Mouse (Mus musculus): ENCODE measurements around the gene Vpreb3. TPM values are rescaled to one million over a fixed set of nuclear protein-coding genes. Genes with fewer than 3 reads are reported as not detected.

The Vpreb3 gene
- polyA plus RNA-seq, 1 experiment from 2014 or later: 0.92 TPM

- Histone ChIP-seq H3K4me2 (no peak overlapping the region), H3K9me3 (replicated peaks; ENCODE audit: control insufficient read depth, low read length) (no peaks in the 10 kb centered on the region), H3K4me1 (ENCODE audit: control insufficient read depth, insufficient read depth, low read length) (peaks cover 4% of the 10 kb centered on the region; the same call in 1 of the 2 replicates), H3K36me3 (ENCODE audit: control insufficient read depth, insufficient read depth, low read length) (peaks cover 39% of the 10 kb centered on the region), H3K27me3 (ENCODE audit: control insufficient read depth, insufficient read depth, low read length) (no peaks in the 10 kb centered on the region), H3K4me3 (ENCODE audit: low read depth, low read length) (no peak overlapping the region), H3K9ac (ENCODE audit: low read depth, low read length) (no peak overlapping the region), H3K27ac (ENCODE audit: low read depth, low read length) (no peak overlapping the region)
- no peak for ATAC-seq (replicated peaks; ENCODE audit: insufficient number of reproducible peaks, low FRiP score, low TSS enrichment)
- 89% methylated on average over 5 of the region's 5 CpGs for WGBS (ENCODE audit: insufficient replicate concordance)
These were observed 38.5 kb upstream of the Vpreb3 start for GRCm38 (mm10) chr10:75904391-75904790.

DNA sequence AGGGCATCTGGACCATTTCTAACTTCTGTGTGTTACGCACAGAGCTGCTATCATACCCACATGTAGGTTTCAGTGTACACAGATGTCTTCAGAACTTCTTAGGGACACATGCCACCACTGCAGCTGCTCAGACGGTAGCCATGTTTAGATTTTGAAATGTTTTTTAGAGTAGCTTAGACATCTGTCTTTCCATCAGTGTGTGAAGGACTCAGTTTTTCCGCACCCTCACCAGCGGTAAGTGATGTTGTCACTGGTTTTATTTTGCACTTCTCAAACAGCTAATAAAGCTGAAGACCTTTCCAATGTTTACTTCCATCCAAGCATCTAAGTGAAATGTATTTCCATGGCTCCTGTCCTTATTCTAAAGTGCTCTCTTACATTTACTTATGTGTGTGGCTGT is 36.0 kb upstream of the Vpreb3 start:
- H3K27me3 ChIP-seq (ENCODE audit: control insufficient read depth, insufficient read depth, low read length): no peaks in the 10 kb centered on the region
- 97% methylated on average over 4 of the region's 4 CpGs for whole genome bisulfite sequencing (ENCODE audit: insufficient replicate concordance)
- no peak overlapping the region for H3K4me3 ChIP-seq (ENCODE audit: low read depth, low read length)
- H3K9me3 ChIP-seq (replicated peaks; ENCODE audit: control insufficient read depth, low read length): no peaks in the 10 kb centered on the region
- H3K27ac ChIP-seq (ENCODE audit: low read depth, low read length): no peak overlapping the region
- no peaks in the 10 kb centered on the region for H3K4me1 ChIP-seq (ENCODE audit: control insufficient read depth, insufficient read depth, low read length)
- no peak overlapping the region for H3K9ac ChIP-seq (ENCODE audit: low read depth, low read length)
- peaks cover 54% of the 10 kb centered on the region for H3K36me3 ChIP-seq (ENCODE audit: control insufficient read depth, insufficient read depth, low read length)
- no peak for ATAC-seq (replicated peaks; ENCODE audit: insufficient number of reproducible peaks, low FRiP score, low TSS enrichment)
- no peak overlapping the region for H3K4me2 ChIP-seq

GRCm38 (mm10) chr10:75910698-75911097 is 32.2 kb upstream of the Vpreb3 start:
- no peak overlapping the region for H3K4me3 ChIP-seq (ENCODE audit: low read depth, low read length)
- H3K27ac ChIP-seq (ENCODE audit: low read depth, low read length): no peak overlapping the region
- peaks cover 51% of the 10 kb centered on the region for H3K36me3 ChIP-seq (ENCODE audit: control insufficient read depth, insufficient read depth, low read length)
- peaks cover 12% of the 10 kb centered on the region for H3K4me1 ChIP-seq (ENCODE audit: control insufficient read depth, insufficient read depth, low read length)
- 90% methylated on average over 2 of the region's 2 CpGs for WGBS (ENCODE audit: insufficient replicate concordance)
- ATAC-seq (replicated peaks; ENCODE audit: insufficient number of reproducible peaks, low FRiP score, low TSS enrichment): no peak
- H3K4me2 ChIP-seq: no peak overlapping the region
- no peaks in the 10 kb centered on the region for H3K27me3 ChIP-seq (ENCODE audit: control insufficient read depth, insufficient read depth, low read length)
- no peak overlapping the region for H3K9ac ChIP-seq (ENCODE audit: low read depth, low read length)
- H3K9me3 ChIP-seq (replicated peaks; ENCODE audit: control insufficient read depth, low read length): no peaks in the 10 kb centered on the region

GRCm38 (mm10) chr10:75913013-75913589 is 29.8 kb upstream of the Vpreb3 start:
- ATAC-seq (replicated peaks; ENCODE audit: insufficient number of reproducible peaks, low FRiP score, low TSS enrichment): no peak
- Histone ChIP-seq H3K4me2 (no peak overlapping the region), H3K4me3 (ENCODE audit: low read depth, low read length) (no peak overlapping the region), H3K4me1 (ENCODE audit: control insufficient read depth, insufficient read depth, low read length) (peaks cover 19% of the 10 kb centered on the region), H3K9ac (ENCODE audit: low read depth, low read length) (no peak overlapping the region), H3K27ac (ENCODE audit: low read depth, low read length) (no peak overlapping the region), H3K27me3 (ENCODE audit: control insufficient read depth, insufficient read depth, low read length) (no peaks in the 10 kb centered on the region), H3K9me3 (replicated peaks; ENCODE audit: control insufficient read depth, low read length) (no peaks in the 10 kb centered on the region), H3K36me3 (ENCODE audit: control insufficient read depth, insufficient read depth, low read length) (peaks cover 44% of the 10 kb centered on the region)
- WGBS (ENCODE audit: insufficient replicate concordance): 51% methylated on average over 6 of the region's 6 CpGs

DNA sequence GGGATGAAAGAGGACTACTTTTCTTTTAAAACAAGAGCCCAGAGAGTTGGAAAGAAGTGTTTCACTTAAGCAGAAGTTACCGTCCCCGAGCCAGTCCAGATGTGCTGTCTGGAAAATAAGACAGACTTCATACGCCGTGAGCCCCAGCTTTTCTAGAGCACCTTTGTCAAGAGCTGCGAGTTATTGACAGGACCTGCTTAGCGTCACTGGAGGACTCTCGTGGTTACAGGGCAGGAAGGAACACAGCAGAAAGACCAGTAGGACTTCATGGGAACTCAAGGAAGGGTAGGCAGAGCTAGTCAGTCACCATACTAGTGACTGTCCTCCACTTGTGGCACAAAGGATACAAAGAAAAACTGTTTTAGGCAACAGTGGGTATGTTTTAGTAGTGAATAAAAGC is 27.3 kb upstream of the Vpreb3 start:
- peak overlapping the region; percentile 35; the same call in 1 of the 2 replicates for H3K27ac ChIP-seq (ENCODE audit: low read depth, low read length)
- H3K4me1 ChIP-seq (ENCODE audit: control insufficient read depth, insufficient read depth, low read length): peaks cover 26% of the 10 kb centered on the region
- no peak for ATAC-seq (replicated peaks; ENCODE audit: insufficient number of reproducible peaks, low FRiP score, low TSS enrichment)
- no peaks in the 10 kb centered on the region for H3K9me3 ChIP-seq (replicated peaks; ENCODE audit: control insufficient read depth, low read length)
- no peaks in the 10 kb centered on the region for H3K27me3 ChIP-seq (ENCODE audit: control insufficient read depth, insufficient read depth, low read length)
- no peak overlapping the region for H3K4me2 ChIP-seq
- peaks cover 33% of the 10 kb centered on the region for H3K36me3 ChIP-seq (ENCODE audit: control insufficient read depth, insufficient read depth, low read length)
- 45% methylated on average over 7 of the region's 7 CpGs for WGBS (ENCODE audit: insufficient replicate concordance)
- H3K9ac ChIP-seq (ENCODE audit: low read depth, low read length): no peak overlapping the region
- H3K4me3 ChIP-seq (ENCODE audit: low read depth, low read length): no peak overlapping the region

- ATAC-seq (replicated peaks; ENCODE audit: insufficient number of reproducible peaks, low FRiP score, low TSS enrichment): no peak
These were observed 26.0 kb upstream of the Vpreb3 start for GRCm38 (mm10) chr10:75916840-75917239.

DNA sequence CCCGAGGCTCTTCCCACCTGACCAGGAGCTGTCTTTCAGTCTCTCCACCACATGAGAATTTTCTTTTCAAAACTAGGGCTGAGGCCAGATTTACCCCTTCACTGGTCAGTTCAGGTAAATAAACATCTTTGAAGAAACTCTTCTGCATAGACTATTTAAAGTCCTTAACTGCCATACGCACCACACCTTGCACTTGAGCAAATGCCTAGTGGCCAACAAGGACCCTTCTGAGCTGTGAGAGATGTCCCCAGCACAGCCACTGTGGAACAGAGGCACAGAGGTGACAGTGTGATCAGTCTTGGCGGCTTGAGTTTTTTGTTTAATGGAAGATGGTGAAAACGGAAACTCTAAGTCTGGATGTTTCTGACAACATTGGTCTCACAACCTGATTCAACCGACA is 23.8 kb upstream of the Vpreb3 start:
- Histone ChIP-seq H3K27ac (ENCODE audit: low read depth, low read length) (no peak overlapping the region), H3K36me3 (ENCODE audit: control insufficient read depth, insufficient read depth, low read length) (peaks cover 17% of the 10 kb centered on the region), H3K4me1 (ENCODE audit: control insufficient read depth, insufficient read depth, low read length) (peaks cover 22% of the 10 kb centered on the region)

More at GRCm38 (mm10) chr10:75916840-75917239, 26.0 kb upstream of the Vpreb3 start:
- H3K27ac ChIP-seq (ENCODE audit: low read depth, low read length): no peak overlapping the region
- no peak overlapping the region for H3K9ac ChIP-seq (ENCODE audit: low read depth, low read length)
- no peak overlapping the region for H3K4me2 ChIP-seq
- 82% methylated on average over 8 of the region's 8 CpGs for WGBS (ENCODE audit: insufficient replicate concordance)
- peaks cover 24% of the 10 kb centered on the region for H3K36me3 ChIP-seq (ENCODE audit: control insufficient read depth, insufficient read depth, low read length)
- H3K9me3 ChIP-seq (replicated peaks; ENCODE audit: control insufficient read depth, low read length): no peaks in the 10 kb centered on the region
- no peak overlapping the region for H3K4me3 ChIP-seq (ENCODE audit: low read depth, low read length)
- H3K4me1 ChIP-seq (ENCODE audit: control insufficient read depth, insufficient read depth, low read length): peaks cover 26% of the 10 kb centered on the region
- H3K27me3 ChIP-seq (ENCODE audit: control insufficient read depth, insufficient read depth, low read length): no peaks in the 10 kb centered on the region

DNA sequence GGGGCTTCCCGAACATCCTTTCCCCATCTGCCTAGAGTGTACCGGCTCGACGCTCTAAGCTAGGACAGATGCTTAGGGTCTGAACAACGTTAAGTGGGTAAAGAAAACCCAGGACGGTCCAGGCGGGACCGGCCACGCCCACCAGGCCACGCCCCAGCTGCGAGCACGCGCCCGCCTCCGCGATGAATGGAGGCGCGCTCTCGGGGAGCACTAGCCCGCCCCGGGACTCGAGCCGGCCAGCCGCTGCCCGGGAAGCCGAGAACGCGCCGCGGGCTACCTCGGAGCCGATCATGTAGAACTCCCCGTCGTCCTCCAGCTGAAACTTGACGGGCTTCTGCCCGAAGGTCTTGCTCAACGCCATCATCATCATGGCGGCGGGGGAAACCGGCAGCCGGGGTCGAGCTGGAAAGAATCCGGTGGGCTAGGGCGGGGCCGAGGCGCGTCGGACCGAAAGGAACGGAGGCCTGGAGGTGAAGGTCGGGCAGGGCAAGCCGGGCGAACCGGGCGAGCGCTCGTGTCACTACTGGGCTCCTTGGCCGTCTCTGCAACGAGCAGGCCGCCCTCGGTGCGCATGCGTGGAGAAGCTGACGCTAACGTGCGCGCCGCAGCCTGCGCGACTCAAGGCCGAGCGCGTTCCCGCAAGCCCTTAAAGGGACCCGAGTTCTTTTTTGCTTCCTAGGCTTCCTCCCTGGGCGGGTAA is 21.7 kb upstream of the Vpreb3 start, which contains the start of gene Smarcb1:
TSS of gene Smarcb1 (minus strand) at position 592 of the 700 bp plus-strand sequence.
- peak; percentile 86 for ATAC-seq (replicated peaks; ENCODE audit: insufficient number of reproducible peaks, low FRiP score, low TSS enrichment)
- peak within 1 kb of the TSS; percentile 92 for H3K9ac ChIP-seq (ENCODE audit: low read depth, low read length)
- peak within 1 kb of the TSS; percentile 66 for H3K4me3 ChIP-seq (ENCODE audit: low read depth, low read length)
- no peaks in the 10 kb centered on the region for H3K9me3 ChIP-seq (replicated peaks; ENCODE audit: control insufficient read depth, low read length)
- peak within 1 kb of the TSS; percentile 76 for H3K27ac ChIP-seq (ENCODE audit: low read depth, low read length)
- no peaks in the 10 kb centered on the region for H3K27me3 ChIP-seq (ENCODE audit: control insufficient read depth, insufficient read depth, low read length)
- WGBS (ENCODE audit: insufficient replicate concordance): under 1% methylated on average over 76 of the region's 76 CpGs
- peak within 1 kb of the TSS; percentile 87 for H3K4me2 ChIP-seq
- H3K36me3 ChIP-seq (ENCODE audit: control insufficient read depth, insufficient read depth, low read length): peaks cover 3% of the 10 kb centered on the region
- H3K4me1 ChIP-seq (ENCODE audit: control insufficient read depth, insufficient read depth, low read length): peaks cover 16% of the 10 kb centered on the region

More for the DNA sequence above, 23.8 kb upstream of the Vpreb3 start:
- Histone ChIP-seq H3K9me3 (replicated peaks; ENCODE audit: control insufficient read depth, low read length) (no peaks in the 10 kb centered on the region), H3K4me2 (no peak overlapping the region), H3K9ac (ENCODE audit: low read depth, low read length) (no peak overlapping the region), H3K4me3 (ENCODE audit: low read depth, low read length) (no peak overlapping the region), H3K27me3 (ENCODE audit: control insufficient read depth, insufficient read depth, low read length) (no peaks in the 10 kb centered on the region)
- 81% methylated on average over 5 of the region's 5 CpGs for WGBS (ENCODE audit: insufficient replicate concordance)
- no peak for ATAC-seq (replicated peaks; ENCODE audit: insufficient number of reproducible peaks, low FRiP score, low TSS enrichment)
